Mouse (Mus musculus) lung, adult 2 months (tissue): ENCODE measurements around the gene Tradd.

Source experiments
- CTCF ChIP-seq: fragments of 200-500 bp; IDR thresholded peaks from 2 replicates; pipeline ENCODE4 v1.5.1; 2011; ENCODE audit warnings: mild to moderate bottlenecking, low read length, control low read depth; ENCODE audit not compliant: insufficient read depth
- POLR2A ChIP-seq: fragments of 200-500 bp; IDR thresholded peaks from 2 replicates; pipeline ENCODE4 v1.6.1; 2011; ENCODE audit warnings: low read depth, mild to moderate bottlenecking, control low read depth, low read length, borderline replicate concordance; ENCODE audit errors: extremely low read depth

DNA sequence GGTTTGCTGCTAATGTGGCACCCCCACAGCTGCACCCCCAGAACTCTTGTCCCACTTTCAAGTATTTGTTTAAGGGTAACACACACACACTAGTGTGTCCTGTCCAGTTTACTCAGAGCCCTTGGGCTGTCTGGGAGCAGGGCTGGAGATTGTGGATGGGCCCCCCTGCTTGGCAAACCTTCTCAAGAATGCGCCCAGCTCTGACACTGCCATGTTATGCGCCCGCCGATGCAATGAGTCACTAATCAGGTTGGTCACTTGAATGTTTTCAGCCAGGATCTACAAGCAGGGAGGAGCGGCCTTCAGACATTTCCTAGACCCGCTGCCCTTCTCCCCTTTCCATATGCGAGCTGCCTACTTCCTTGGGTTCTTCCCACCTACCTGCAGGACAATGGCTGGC lies 28.1 kb upstream of the Tradd start:
- TF ChIP-seq POLR2A = no peak
- TF ChIP-seq CTCF = no peak
